Mouse (Mus musculus): ENCODE measurements at regions not wholly inside any gene's neighbourhood (a gene's known extent, or its start where the extent isn't known, plus 50 kb on each side); places are given as distances from the start of the nearest gene placed in this dataset.

GRCm38 (mm10) chr2:92836203-92836602, 78.7 kb upstream of the Syt13 start:
- TF ChIP-seq GATA1 (IDR thresholded peaks at IDR 0.05; ENCODE audit: borderline replicate concordance, low read length): no peak
- no peak for TF ChIP-seq FLI1 (IDR thresholded peaks at IDR 0.05; ENCODE audit: low read length)

All from megakaryocyte, embryonic 14.5 days (primary cell).